Mouse (Mus musculus) hindbrain, embryonic 14.5 days (tissue): ENCODE results near the gene Gabrg2. TPM values are rescaled to one million over a fixed set of nuclear protein-coding genes. Genes with fewer than 3 reads are reported as not detected.

Source experiments
- ATAC-seq: fragments of 200-750 bp; cut with Nextera tagmentation; 2 replicates; pipeline ENCODE4 v1.8.0; 2017; ENCODE audit warnings: moderate number of reproducible peaks, mild to moderate bottlenecking, moderate TSS enrichment, moderate library complexity; ENCODE audit not compliant: low FRiP score
- DNase-seq: peaks from one replicate; pipeline ENCODE4 v3.0.0-alpha.2; 2015; ENCODE audit warnings: low spot score
- H3K27ac ChIP-seq: fragments of 300-500 bp; sonication (generic); 2 replicates; pipeline ENCODE4 v1.5.1; 2014; ENCODE audit warnings: mild to moderate bottlenecking, moderate library complexity
- H3K27me3 ChIP-seq: fragments of 300-500 bp; sonication (generic); 2 replicates; pipeline ENCODE4 v1.6.1; 2014; ENCODE audit warnings: mild to moderate bottlenecking, low read length, mixed read lengths; ENCODE audit not compliant: control insufficient read depth, insufficient read depth
- H3K36me3 ChIP-seq: fragments of 300-500 bp; sonication (generic); replicated peaks from 2 replicates; pipeline ENCODE4 v1.6.1; 2014; ENCODE audit not compliant: control insufficient read depth, insufficient read depth
- H3K4me1 ChIP-seq: fragments of 300-500 bp; sonication (generic); replicated peaks from 2 replicates; pipeline ENCODE4 v1.6.1; 2014; ENCODE audit warnings: antibody characterized with exemption, low read length, mixed read lengths; ENCODE audit not compliant: control insufficient read depth, insufficient read depth
- H3K4me2 ChIP-seq: fragments of 300-500 bp; sonication (generic); replicated peaks from 2 replicates; pipeline ENCODE4 v1.6.1; 2014; ENCODE audit warnings: mild to moderate bottlenecking, moderate library complexity
- H3K4me3 ChIP-seq: fragments of 300-500 bp; sonication (generic); replicated peaks from 2 replicates; pipeline ENCODE4 v1.5.1; 2014; ENCODE audit warnings: mild to moderate bottlenecking, low read length
- H3K9ac ChIP-seq: fragments of 300-500 bp; sonication (generic); 2 replicates; pipeline ENCODE4 v1.6.1; 2014
- H3K9me3 ChIP-seq: fragments of 300-500 bp; sonication (generic); 2 replicates; pipeline ENCODE4 v1.6.1; 2016; ENCODE audit warnings: low read length; ENCODE audit not compliant: control insufficient read depth
- whole genome bisulfite sequencing: fragments of 180-500 bp; shearing (Covaris S2); extraction: QIAGEN DNeasy Blood & Tissue Kit; methylation state at CpG from one replicate; pipeline ENCODE4 v1.1.7; 2014; 5-methylcytosine and 5-hydroxymethylcytosine counted together
- polyA plus RNA-seq: library from polyadenylated mRNA; unstranded; fragments of >200 nt; fragmentation: Nextera tagmentation; extraction: Ambion mirVana; gene quantifications from 2 replicates; pipeline ENCODE4 v1.2.1, GENCODE M21; 2014

Gabrg2 gene
- 116 and 139 TPM in 2 replicates for polyA plus RNA-seq

DNA sequence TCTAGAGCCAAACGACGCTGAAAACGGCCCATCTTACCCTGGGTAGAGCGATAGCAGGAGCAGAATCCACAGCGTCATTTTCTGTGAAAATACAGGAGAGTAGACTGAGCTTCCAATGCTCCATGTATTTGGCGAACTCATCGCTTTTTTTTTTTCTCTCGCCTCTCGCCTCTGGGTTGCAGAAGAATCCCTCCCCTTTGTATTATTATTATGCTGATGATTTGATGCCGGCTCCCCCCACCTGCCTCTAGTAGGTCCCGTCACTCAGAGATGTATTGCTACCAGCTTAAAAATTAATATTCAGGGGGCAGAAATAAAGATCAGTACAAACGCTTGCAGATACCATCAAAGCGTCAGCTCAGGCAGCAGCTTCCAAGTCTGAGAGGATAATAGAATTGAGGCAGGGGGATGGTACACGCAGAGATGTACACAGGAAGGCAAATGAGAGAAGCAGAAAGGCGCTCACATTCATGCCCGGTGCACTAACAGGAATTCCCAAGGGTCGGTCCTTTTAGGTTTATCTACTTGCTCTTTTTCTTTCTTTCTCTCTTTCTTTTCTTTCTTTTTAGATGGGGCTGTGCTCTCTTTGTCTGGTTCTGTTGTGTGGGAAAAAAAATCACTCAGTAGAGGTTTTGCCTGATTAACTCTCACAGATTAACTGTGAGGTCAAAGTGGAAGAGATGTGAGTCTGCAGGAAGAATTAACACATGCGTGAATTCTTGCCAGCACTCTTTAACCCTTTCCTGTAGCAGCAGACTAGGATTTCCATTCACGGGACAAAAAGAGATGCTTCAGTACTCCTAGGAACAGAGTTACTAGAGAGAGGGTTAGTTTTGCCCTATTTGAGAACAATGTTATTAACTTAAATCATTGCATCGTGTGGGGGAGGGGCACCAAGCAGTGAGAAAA, at the start of gene Gabrg2:
Gene Gabrg2 (minus strand): TSS at position 668 of the 909 bp plus-strand sequence.
- Histone ChIP-seq H3K27ac (peak within 1 kb of the TSS; percentile 97), H3K36me3 (no peaks in the 10 kb centered on the region), H3K4me3 (peak within 1 kb of the TSS; percentile 54), H3K9me3 (no peaks in the 10 kb centered on the region), H3K4me2 (peak within 1 kb of the TSS; percentile 55), H3K27me3 (no peaks in the 10 kb centered on the region), H3K9ac (peak within 1 kb of the TSS; percentile 84), H3K4me1 (peaks cover 15% of the 10 kb centered on the region; the same call in 1 of the 2 replicates)
- peak; percentile 75 for DNase-seq
- peak; percentile 83 for ATAC-seq
- WGBS, result 3% methylated on average over 20 of the region's 20 CpGs

DNA sequence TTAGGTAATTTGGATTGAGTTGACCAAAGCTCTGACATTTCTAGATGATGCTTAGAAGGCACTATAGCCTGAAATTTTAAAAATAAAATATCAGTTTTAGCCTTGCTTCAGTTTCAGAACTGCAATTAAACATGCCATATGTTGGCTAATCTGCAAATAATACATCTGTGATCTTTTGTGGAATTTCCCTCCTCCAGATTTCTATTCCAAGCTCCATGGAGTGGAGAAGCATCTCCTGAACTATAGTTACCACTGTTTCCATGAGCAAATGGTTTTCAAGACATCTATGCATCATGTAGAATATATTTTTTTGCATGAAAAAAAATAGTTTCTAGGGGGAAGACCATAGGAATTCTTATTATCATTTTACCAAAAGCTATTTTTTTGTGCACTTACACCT, 47.5 kb upstream of the Gabrg2 start:
- Histone ChIP-seq H3K9ac (no peak overlapping the region), H3K27ac (no peak overlapping the region), H3K36me3 (no peaks in the 10 kb centered on the region), H3K4me2 (no peak overlapping the region), H3K9me3 (no peaks in the 10 kb centered on the region), H3K4me3 (no peak overlapping the region), H3K4me1 (no peaks in the 10 kb centered on the region), H3K27me3 (no peaks in the 10 kb centered on the region)
- DNase-seq (no peak), ATAC-seq (no peak)

DNA sequence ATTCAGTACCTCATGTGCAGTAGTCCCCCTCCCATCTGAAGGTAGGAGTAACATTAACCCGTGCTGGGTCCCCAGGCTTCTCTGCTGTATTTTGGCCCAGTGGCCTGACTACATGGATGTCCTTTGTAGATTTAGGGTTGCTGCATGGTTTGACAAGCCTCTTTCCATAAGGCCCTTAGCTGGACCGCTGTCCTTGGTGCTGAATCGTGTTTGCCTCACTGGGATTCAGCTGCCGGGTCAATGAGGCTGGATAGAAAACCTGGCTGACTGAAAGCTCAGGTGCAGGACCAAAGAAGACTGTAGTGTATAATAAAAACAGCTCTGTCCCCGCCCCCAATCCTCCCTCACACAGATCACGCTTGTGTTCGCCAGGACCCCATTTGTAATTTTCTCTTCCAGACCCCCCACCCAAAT, 1.2 kb downstream of the Gabrg2 start:
- H3K9ac ChIP-seq, result peak overlapping the region; percentile 84
- H3K27ac ChIP-seq, result peak overlapping the region; percentile 97
- H3K4me3 ChIP-seq, result peak overlapping the region; percentile 54
- no peaks in the 10 kb centered on the region for H3K36me3 ChIP-seq
- DNase-seq (peak; percentile 83), ATAC-seq (peak; percentile 82)
- H3K27me3 ChIP-seq, result no peaks in the 10 kb centered on the region
- H3K9me3 ChIP-seq, result no peaks in the 10 kb centered on the region
- WGBS, result under 1% methylated on average over 7 of the region's 7 CpGs
- H3K4me2 ChIP-seq, result peak overlapping the region; percentile 55
- peaks cover 15% of the 10 kb centered on the region; the same call in 1 of the 2 replicates for H3K4me1 ChIP-seq

DNA sequence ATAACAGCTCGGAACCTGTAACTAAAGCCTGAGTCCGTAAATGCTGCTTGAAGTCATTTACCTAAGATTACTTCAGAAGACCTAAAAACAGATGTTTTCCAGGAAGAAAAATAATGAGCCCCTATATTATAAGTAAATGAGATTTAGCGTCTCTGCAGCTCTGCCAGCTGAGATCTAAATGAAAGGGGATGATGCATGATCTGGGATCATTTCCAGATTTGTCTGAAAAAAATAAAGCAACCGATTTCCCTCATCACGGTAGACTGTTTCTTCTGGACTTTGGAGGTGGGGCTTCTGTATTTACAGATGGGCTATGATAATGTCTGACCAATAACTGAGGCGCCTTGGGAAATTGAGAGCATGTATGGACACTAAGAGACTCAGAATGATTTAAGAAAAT, 20.5 kb downstream of the Gabrg2 start:
- no peak overlapping the region for H3K9ac ChIP-seq
- no peaks in the 10 kb centered on the region for H3K27me3 ChIP-seq
- no peak for ATAC-seq
- no peaks in the 10 kb centered on the region for H3K9me3 ChIP-seq
- H3K27ac ChIP-seq, result no peak overlapping the region
- H3K4me1 ChIP-seq, result no peaks in the 10 kb centered on the region
- H3K36me3 ChIP-seq, result no peaks in the 10 kb centered on the region
- H3K4me3 ChIP-seq, result no peak overlapping the region
- no peak for DNase-seq
- no peak overlapping the region for H3K4me2 ChIP-seq
- WGBS, result 66% methylated on average over 6 of the region's 6 CpGs

DNA sequence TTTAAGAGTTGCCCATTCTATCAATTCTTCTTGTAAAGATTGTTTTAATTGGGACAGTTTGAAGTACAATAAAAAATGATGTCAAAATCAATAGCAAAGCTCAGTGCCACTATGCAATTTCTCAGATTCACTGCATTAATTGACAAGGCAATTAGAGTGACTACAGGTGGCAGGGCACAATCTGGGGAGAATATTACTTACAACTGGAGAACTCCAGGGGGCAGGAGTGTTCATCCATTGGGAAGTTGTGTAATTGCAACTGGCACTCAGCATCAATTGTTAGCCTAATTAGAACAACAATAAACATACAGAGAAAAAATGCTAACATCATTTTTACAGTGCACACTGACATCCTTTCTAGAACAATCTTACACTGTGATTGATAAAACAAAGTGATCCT, 32.1 kb downstream of the Gabrg2 start:
- Histone ChIP-seq H3K4me3 (no peak overlapping the region), H3K27me3 (no peaks in the 10 kb centered on the region), H3K9ac (no peak overlapping the region), H3K27ac (no peak overlapping the region), H3K4me2 (no peak overlapping the region), H3K9me3 (no peaks in the 10 kb centered on the region), H3K4me1 (no peaks in the 10 kb centered on the region), H3K36me3 (peaks cover 8% of the 10 kb centered on the region; the same call in 1 of the 2 replicates)
- DNase-seq (no peak), ATAC-seq (no peak)

DNA sequence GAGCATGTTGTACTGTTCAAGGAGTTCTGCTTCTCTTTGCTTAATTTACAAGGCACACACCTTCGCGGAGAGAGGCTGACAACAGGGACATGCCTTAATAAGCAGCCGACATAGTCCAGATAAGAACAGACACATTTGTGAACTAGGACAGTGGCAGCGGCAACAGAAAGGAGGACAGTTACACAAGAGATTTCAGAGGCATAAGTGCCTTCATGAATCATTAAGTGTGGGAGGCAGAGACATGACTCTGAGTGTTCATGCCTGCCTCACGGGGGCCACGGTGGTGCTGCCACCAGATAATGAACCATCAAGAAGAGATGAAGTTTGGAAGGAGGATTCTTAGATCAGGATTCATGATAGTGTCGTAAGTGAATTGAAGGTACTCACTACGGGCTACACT, 38.0 kb downstream of the Gabrg2 start:
- H3K4me1 ChIP-seq, result no peaks in the 10 kb centered on the region
- no peak overlapping the region for H3K9ac ChIP-seq
- no peaks in the 10 kb centered on the region for H3K27me3 ChIP-seq
- 82% methylated on average over 8 of the region's 8 CpGs for WGBS
- no peaks in the 10 kb centered on the region for H3K9me3 ChIP-seq
- no peak for ATAC-seq
- DNase-seq, result no peak
- H3K36me3 ChIP-seq, result peaks cover 8% of the 10 kb centered on the region; the same call in 1 of the 2 replicates
- H3K4me2 ChIP-seq, result no peak overlapping the region
- no peak overlapping the region for H3K4me3 ChIP-seq
- H3K27ac ChIP-seq, result no peak overlapping the region

DNA sequence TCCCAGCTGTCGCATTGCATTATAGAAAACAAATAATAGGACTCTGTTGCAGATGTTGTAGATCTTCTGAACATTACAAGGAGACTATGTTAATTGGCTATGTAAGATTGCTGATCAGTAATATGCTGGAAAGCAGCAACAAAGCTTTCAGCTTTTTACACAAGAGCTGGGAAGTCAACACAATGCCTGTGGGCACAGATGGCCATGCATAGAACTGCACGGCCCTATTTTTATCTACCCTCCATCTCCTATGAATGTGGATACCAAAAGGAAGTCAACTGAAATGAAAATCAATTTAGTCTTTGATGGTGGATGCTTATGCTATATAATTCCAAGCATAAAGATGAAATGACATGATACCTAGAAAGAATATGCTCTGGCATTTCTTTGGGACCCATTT, 47.1 kb downstream of the Gabrg2 start:
- ATAC-seq (no peak), DNase-seq (no peak)
- H3K4me2 ChIP-seq, result no peak overlapping the region
- no peak overlapping the region for H3K27ac ChIP-seq
- 55% methylated on average over 2 of the region's 2 CpGs for WGBS
- no peaks in the 10 kb centered on the region for H3K9me3 ChIP-seq
- no peaks in the 10 kb centered on the region for H3K36me3 ChIP-seq
- H3K27me3 ChIP-seq, result no peaks in the 10 kb centered on the region
- H3K9ac ChIP-seq, result no peak overlapping the region
- H3K4me3 ChIP-seq, result no peak overlapping the region
- no peaks in the 10 kb centered on the region for H3K4me1 ChIP-seq

DNA sequence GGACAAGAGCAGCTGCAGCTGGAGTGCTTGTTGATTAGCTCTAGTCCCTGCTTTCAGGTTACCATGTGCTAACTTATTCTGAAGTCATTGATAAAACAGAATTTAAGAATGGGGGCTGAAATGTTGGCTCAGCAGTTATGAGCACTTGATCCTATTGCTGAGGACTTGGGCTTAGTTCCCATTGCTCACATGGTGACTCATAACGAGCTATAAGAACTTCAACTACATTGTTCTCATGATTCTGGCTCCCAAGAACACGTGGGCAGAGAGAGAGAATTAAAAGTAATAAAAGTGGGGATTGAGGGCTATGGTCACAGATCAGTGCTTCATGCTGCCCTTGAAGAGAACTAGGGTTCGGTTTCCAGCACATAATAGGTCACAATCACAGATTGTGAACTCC, 48.8 kb downstream of the Gabrg2 start:
- Histone ChIP-seq H3K27me3 (no peaks in the 10 kb centered on the region), H3K9me3 (no peaks in the 10 kb centered on the region), H3K36me3 (no peaks in the 10 kb centered on the region), H3K9ac (no peak overlapping the region), H3K27ac (no peak overlapping the region), H3K4me2 (no peak overlapping the region), H3K4me3 (no peak overlapping the region), H3K4me1 (no peaks in the 10 kb centered on the region)
- WGBS, result 71% methylated on average over 3 of the region's 3 CpGs
- ATAC-seq (no peak), DNase-seq (no peak)

DNA sequence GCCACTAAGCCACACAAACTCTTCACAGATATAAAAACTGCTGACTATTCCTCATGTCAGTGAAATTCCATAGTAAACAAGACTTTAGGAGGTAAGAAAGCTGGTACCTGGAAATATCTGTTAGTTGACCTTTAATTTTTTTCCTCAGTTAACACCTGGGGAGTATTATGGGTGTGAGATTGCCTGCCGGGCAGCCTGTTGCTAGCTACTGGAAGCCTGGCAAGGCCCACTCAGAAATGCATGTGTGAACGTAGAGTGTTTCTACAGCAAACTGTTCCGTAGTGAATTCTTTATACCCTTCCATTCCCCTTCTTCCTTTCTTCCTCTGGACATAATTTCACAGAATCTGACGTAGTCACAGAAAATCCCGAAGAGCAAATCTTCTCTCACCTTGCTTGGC, 55.2 kb downstream of the Gabrg2 start:
- Histone ChIP-seq H3K36me3 (no peaks in the 10 kb centered on the region), H3K27me3 (no peaks in the 10 kb centered on the region), H3K9me3 (no peaks in the 10 kb centered on the region), H3K27ac (no peak overlapping the region), H3K4me2 (no peak overlapping the region), H3K4me3 (no peak overlapping the region), H3K9ac (no peak overlapping the region), H3K4me1 (no peaks in the 10 kb centered on the region)
- DNase-seq, result no peak
- ATAC-seq, result no peak
- WGBS, result 91% methylated on average over 5 of the region's 5 CpGs
